Mouse (Mus musculus): Measurements from ENCODE around the gene Dnmt3a. TPM values are rescaled to one million over a fixed set of nuclear protein-coding genes. Genes with fewer than 3 reads are reported as not detected.
A peak's percentile ranks its signal among the peaks of the same experiment; 100 is the strongest.

Gene Dnmt3a
- total RNA-seq, 2 experiments from 2014 or later, result 118 TPM

GRCm38 (mm10) chr12:3824906-3825713 is 19.3 kb downstream of the Dnmt3a start:
- DNase-seq, result no peak

GRCm38 (mm10) chr12:3825714-3826080 is 19.9 kb downstream of the Dnmt3a start:
- no peak for DNase-seq

- DNase-seq, result no peak
These were observed 22.0 kb downstream of the Dnmt3a start for GRCm38 (mm10) chr12:3827771-3828170.

GRCm38 (mm10) chr12:3833059-3833760 is 27.4 kb downstream of the Dnmt3a start:
- no peak for DNase-seq

- DNase-seq, result peak; percentile 86
These were observed 28.1 kb downstream of the Dnmt3a start for GRCm38 (mm10) chr12:3833851-3834273.

GRCm38 (mm10) chr12:3834373-3835314 is 28.8 kb downstream of the Dnmt3a start:
- DNase-seq, result peak; percentile 69

GRCm38 (mm10) chr12:3835576-3835975 is 29.8 kb downstream of the Dnmt3a start:
- no peak for DNase-seq

GRCm38 (mm10) chr12:3837081-3837832 is 31.4 kb downstream of the Dnmt3a start:
- no peak for DNase-seq

GRCm38 (mm10) chr12:3838009-3838408 is 32.2 kb downstream of the Dnmt3a start:
- DNase-seq, result no peak

GRCm38 (mm10) chr12:3839662-3840061 is 33.9 kb downstream of the Dnmt3a start:
- DNase-seq, result no peak

- peak; percentile 62 for DNase-seq
These were observed 35.3 kb downstream of the Dnmt3a start for GRCm38 (mm10) chr12:3841121-3841520.

- no peak for DNase-seq
These were observed 37.0 kb downstream of the Dnmt3a start for GRCm38 (mm10) chr12:3842843-3843242.

GRCm38 (mm10) chr12:3843371-3843861 is 37.6 kb downstream of the Dnmt3a start:
- peak; percentile 62 for DNase-seq

GRCm38 (mm10) chr12:3843918-3844317 is 38.1 kb downstream of the Dnmt3a start:
- no peak for DNase-seq

GRCm38 (mm10) chr12:3844335-3844734 is 38.5 kb downstream of the Dnmt3a start:
- no peak for DNase-seq

GRCm38 (mm10) chr12:3849481-3849880 is 43.7 kb downstream of the Dnmt3a start:
- no peak for DNase-seq

GRCm38 (mm10) chr12:3850165-3850564 is 44.4 kb downstream of the Dnmt3a start:
- DNase-seq, result no peak

- DNase-seq, result no peak
These were observed 44.9 kb downstream of the Dnmt3a start for GRCm38 (mm10) chr12:3850731-3851130.

GRCm38 (mm10) chr12:3851179-3851578 is 45.4 kb downstream of the Dnmt3a start:
- DNase-seq, result no peak

GRCm38 (mm10) chr12:3852521-3852920 is 46.7 kb downstream of the Dnmt3a start:
- DNase-seq, result no peak

- no peak for DNase-seq
These were observed 48.6 kb downstream of the Dnmt3a start for GRCm38 (mm10) chr12:3854419-3854818.

All from heart, postnatal 4 days (tissue).